Mouse (Mus musculus) myocyte (in vitro differentiated cells): ENCODE measurements around the gene Lrmda. TPM values are rescaled to one million over a fixed set of nuclear protein-coding genes. Genes with fewer than 3 reads are reported as not detected.
A peak's percentile ranks its signal among the peaks of the same experiment; 100 is the strongest.

Experiments
- H3K27me3 ChIP-seq: one replicate; pipeline ENCODE4 v1.6.1; 2011; ENCODE audit not compliant: control insufficient read depth, insufficient read depth, insufficient read length
- H3K36me3 ChIP-seq: one replicate; pipeline ENCODE4 v1.6.1; 2011; ENCODE audit not compliant: control insufficient read depth, insufficient read depth
- H3K4me2 ChIP-seq: one replicate; pipeline ENCODE4 v1.6.1; 2011; ENCODE audit warnings: low read depth, control low read depth
- H3K4me3 ChIP-seq: one replicate; pipeline ENCODE4 v1.5.1; 2011; ENCODE audit warnings: mild to moderate bottlenecking, control low read depth, moderate library complexity
- H3K79me2 ChIP-seq: one replicate; pipeline ENCODE4 v1.6.1; 2011; ENCODE audit not compliant: control insufficient read depth, insufficient read depth
- H3ac ChIP-seq: one replicate; pipeline ENCODE4 v1.6.1; 2011; ENCODE audit not compliant: control insufficient read depth, insufficient read length
- CEBPB ChIP-seq: IDR thresholded peaks from 2 replicates; pipeline ENCODE4 v1.6.1; 2011; ENCODE audit warnings: mild to moderate bottlenecking, moderate library complexity; ENCODE audit not compliant: poor library complexity, insufficient read depth, severe bottlenecking
- E2F4 ChIP-seq: IDR thresholded peaks from one replicate; pipeline ENCODE4 v1.6.1; 2011; ENCODE audit warnings: mild to moderate bottlenecking, control low read depth, moderate library complexity; ENCODE audit not compliant: insufficient read depth
- MAX ChIP-seq: IDR thresholded peaks from one replicate; pipeline ENCODE4 v1.6.1; 2011; ENCODE audit warnings: low read depth, mild to moderate bottlenecking, control low read depth
- MYOD1 ChIP-seq, 3 experiments: IDR thresholded peaks; one replicate each; pipeline ENCODE4 v1.6.1; 2011; ENCODE audit warnings: control low read depth in 2 of 3, low read depth in 2 of 3, mild to moderate bottlenecking in 2 of 3, moderate library complexity in 1 of 3; ENCODE audit not compliant: insufficient read length in 2 of 3, control insufficient read depth in 1 of 3
- MYOG ChIP-seq, 3 experiments: IDR thresholded peaks; one replicate each; pipeline ENCODE4 v1.6.1; 2011; ENCODE audit warnings: control low read depth in 2 of 3, low read depth in 2 of 3, mild to moderate bottlenecking in 2 of 3; ENCODE audit not compliant: insufficient read length in 2 of 3, control insufficient read depth in 1 of 3, insufficient read depth in 1 of 3
- POLR2A ChIP-seq: IDR thresholded peaks from one replicate; pipeline ENCODE4 v1.6.1; 2011; ENCODE audit warnings: low read depth, mild to moderate bottlenecking, control low read depth, moderate library complexity; ENCODE audit not compliant: insufficient read length
- POLR2AphosphoS2 ChIP-seq: IDR thresholded peaks from one replicate; pipeline ENCODE4 v1.6.1; 2011; ENCODE audit warnings: low read depth, control low read depth; ENCODE audit not compliant: insufficient read length
- REST ChIP-seq: IDR thresholded peaks from one replicate; pipeline ENCODE4 v1.6.1; 2011; ENCODE audit warnings: mild to moderate bottlenecking, control low read depth, moderate library complexity; ENCODE audit not compliant: insufficient read depth, insufficient read length
- SRF ChIP-seq: IDR thresholded peaks from one replicate; pipeline ENCODE4 v1.6.1; 2011; ENCODE audit warnings: low read depth; ENCODE audit not compliant: control insufficient read depth, insufficient read length
- TCF12 ChIP-seq: IDR thresholded peaks from one replicate; pipeline ENCODE4 v1.6.1; 2011; ENCODE audit warnings: mild to moderate bottlenecking, control low read depth; ENCODE audit not compliant: poor library complexity, insufficient read depth, severe bottlenecking
- TCF3 ChIP-seq: IDR thresholded peaks from one replicate; pipeline ENCODE4 v1.6.1; 2011; ENCODE audit warnings: low read depth, control low read depth; ENCODE audit not compliant: insufficient read length
- USF1 ChIP-seq: IDR thresholded peaks from one replicate; pipeline ENCODE4 v1.6.1; 2011; ENCODE audit warnings: low read depth, mild to moderate bottlenecking, control low read depth, moderate library complexity
- polyA plus RNA-seq: library from polyadenylated mRNA; unstranded; fragments of >200 nt; fragmentation: generic; extraction: Trizol; gene quantifications from one replicate; pipeline ENCODE4 v1.2.1, GENCODE M21; 2012; ENCODE audit warnings: missing spikeins

Gene Lrmda
- polyA plus RNA-seq, 1 experiment: 1.9 TPM

DNA sequence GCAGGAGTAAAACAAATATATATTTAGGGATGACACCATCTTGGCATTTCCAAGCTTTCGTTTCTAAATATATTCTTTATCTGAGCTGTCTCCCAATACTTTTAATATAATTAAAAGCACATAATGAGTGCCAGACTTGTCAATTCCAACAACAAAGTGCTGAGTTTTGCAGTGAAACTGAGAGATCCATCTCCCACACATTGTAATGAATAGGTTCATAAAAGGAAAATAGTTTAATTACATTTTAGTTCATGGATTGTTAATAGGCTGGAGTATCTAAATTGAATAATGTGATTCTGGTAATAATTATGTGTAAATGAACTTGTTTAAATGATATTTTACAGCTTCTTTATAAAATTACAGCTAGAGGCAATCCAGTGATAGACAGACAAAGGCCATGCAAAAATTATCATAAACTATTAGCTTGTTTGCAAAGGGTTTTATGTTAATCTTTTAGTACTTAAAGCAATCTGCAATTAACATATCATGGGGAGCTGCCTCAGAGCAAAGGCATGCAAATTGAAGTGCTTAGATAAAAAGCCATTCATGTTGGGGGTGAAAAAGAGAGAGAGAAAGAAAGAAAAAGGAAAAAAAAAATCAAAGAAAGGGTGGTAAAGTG, 725.9 kb downstream of the Lrmda start:
- TF ChIP-seq SRF (no peak), MYOG (IDR thresholded peaks at IDR 0.05; ENCODE audit: control insufficient read depth in 1 of 3, insufficient read depth in 1 of 3, insufficient read length in 2 of 3, low read depth in 2 of 3) (no peak), POLR2A (no peak), CEBPB (no peak), MAX (no peak), TCF12 (no peak), MYOD1 (IDR thresholded peaks at IDR 0.05; ENCODE audit: control insufficient read depth in 1 of 3, insufficient read length in 2 of 3, low read depth in 2 of 3) (no peak), USF1 (no peak), TCF3 (no peak)
- Histone ChIP-seq H3K4me3 (no peak overlapping the region), H3ac (no peak overlapping the region), H3K27me3 (no peaks in the 10 kb centered on the region), H3K4me2 (no peak overlapping the region), H3K79me2 (no peaks in the 10 kb centered on the region), H3K36me3 (no peaks in the 10 kb centered on the region)

DNA sequence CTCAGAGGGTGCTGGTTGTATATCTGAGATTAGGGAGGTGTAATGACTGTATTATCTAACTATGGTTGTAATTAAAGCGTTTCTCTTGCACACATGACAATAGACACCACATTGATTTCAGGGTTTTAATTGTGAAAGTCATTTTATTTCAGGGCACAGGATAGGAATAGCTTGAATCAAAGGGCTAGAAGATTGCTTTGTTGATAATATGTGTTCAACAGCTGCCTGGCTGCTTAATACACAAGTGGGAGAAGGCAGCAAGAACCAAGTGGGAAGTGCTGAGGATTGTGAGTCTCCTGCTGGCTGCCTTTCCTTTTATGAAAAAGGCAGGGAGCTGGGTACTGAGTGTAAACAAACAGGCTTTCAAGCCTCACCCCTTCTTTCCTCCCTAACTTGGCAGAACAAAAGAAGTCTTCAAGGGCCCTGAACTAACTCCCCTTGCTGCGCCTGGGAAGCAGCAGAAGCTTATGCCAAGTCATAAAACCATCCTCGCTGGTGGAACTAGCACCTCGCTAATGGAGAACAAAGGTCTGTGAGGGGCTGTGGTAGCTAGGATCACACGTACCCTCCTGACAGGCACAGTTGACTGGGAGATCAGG, 726.5 kb downstream of the Lrmda start:
- H3K4me3 ChIP-seq: no peak overlapping the region
- H3ac ChIP-seq: no peak overlapping the region
- H3K27me3 ChIP-seq: no peaks in the 10 kb centered on the region
- no peak overlapping the region for H3K4me2 ChIP-seq
- no peaks in the 10 kb centered on the region for H3K79me2 ChIP-seq
- TF ChIP-seq E2F4 (no peak), MYOG (IDR thresholded peaks at IDR 0.05; ENCODE audit: control insufficient read depth in 1 of 3, insufficient read depth in 1 of 3, insufficient read length in 2 of 3, low read depth in 2 of 3) (peak in 1 of 3 experiments; percentile 23)
- H3K36me3 ChIP-seq: no peaks in the 10 kb centered on the region

DNA sequence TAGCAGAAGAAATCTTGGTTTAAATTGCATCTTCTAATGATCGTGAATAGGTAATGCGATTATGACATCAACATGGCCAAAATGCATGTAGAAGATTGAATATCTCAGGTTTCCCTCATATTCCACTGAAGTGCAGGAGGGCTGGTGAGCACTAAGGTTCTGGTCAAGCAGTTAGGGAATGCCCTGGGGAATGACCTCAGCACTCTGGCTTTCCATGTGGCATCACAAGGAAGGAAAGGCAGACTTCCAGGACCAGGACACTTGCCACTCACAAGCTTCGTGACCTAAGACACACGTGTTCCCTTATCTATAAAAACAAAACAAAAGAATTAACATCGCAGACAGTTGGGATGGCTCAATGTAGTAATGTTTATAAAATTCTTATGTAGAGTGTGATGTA, 728.3 kb downstream of the Lrmda start:
- no peaks in the 10 kb centered on the region for H3K36me3 ChIP-seq
- no peak for TF ChIP-seq POLR2A
- TF ChIP-seq E2F4: no peak
- TF ChIP-seq USF1: no peak
- TF ChIP-seq MYOG (IDR thresholded peaks at IDR 0.05; ENCODE audit: control insufficient read depth in 1 of 3, insufficient read depth in 1 of 3, insufficient read length in 2 of 3, low read depth in 2 of 3): no peak
- TF ChIP-seq POLR2AphosphoS2: no peak
- no peak for TF ChIP-seq MAX
- no peak for TF ChIP-seq TCF12
- TF ChIP-seq TCF3: no peak
- TF ChIP-seq REST: no peak
- no peak overlapping the region for H3K4me2 ChIP-seq
- no peaks in the 10 kb centered on the region for H3K27me3 ChIP-seq
- no peaks in the 10 kb centered on the region for H3K79me2 ChIP-seq
- no peak overlapping the region for H3K4me3 ChIP-seq
- no peak overlapping the region for H3ac ChIP-seq

DNA sequence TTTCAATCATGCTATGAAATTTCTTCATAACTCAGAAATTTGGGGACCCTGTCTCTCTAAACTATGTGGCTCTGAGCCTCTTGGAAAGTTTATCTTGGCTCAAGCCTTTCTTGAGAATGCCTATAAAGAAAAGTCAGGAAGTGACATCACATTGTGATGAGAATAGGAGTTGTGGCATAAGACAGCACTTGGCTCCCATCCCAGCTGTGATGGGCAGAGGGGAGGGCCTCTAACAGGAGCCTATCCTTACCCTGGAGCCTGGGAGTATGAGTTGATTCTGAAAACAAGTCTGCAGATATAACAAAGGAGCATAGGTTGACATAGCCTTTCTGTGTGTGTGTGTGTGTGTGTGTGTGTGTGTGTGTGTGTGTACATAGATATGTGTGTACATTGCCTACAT, 730.9 kb downstream of the Lrmda start:
- Histone ChIP-seq H3K4me2 (no peak overlapping the region), H3K79me2 (no peaks in the 10 kb centered on the region), H3K36me3 (no peaks in the 10 kb centered on the region), H3ac (no peak overlapping the region), H3K27me3 (no peaks in the 10 kb centered on the region), H3K4me3 (no peak overlapping the region)
- TF ChIP-seq TCF12 (no peak), POLR2A (no peak), REST (no peak), USF1 (no peak), MAX (no peak), SRF (no peak), E2F4 (no peak), POLR2AphosphoS2 (no peak), MYOD1 (IDR thresholded peaks at IDR 0.05; ENCODE audit: control insufficient read depth in 1 of 3, insufficient read length in 2 of 3, low read depth in 2 of 3) (no peak)

DNA sequence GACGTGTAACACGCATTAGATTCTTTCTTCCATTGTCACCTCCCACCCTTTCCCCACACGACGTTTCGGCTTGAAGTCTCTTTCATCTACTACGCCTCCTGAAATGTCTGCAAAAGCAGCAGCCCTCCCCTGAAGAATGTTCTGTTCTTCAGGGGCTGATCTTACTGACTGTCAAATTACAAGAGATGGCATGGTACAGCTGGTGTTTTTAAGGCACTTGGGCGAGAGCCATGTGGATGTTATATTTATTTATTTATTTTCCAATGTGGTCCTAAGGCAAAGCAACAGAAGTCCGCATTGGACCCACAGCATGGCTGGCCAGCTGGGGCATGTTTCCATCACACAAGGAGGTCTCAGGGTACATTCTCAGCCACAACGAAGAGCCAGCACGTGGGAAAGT, 731.8 kb downstream of the Lrmda start:
- Histone ChIP-seq H3K4me2 (no peak overlapping the region), H3K27me3 (no peaks in the 10 kb centered on the region), H3ac (no peak overlapping the region), H3K36me3 (no peaks in the 10 kb centered on the region), H3K79me2 (no peaks in the 10 kb centered on the region), H3K4me3 (no peak overlapping the region)
- TF ChIP-seq MAX (no peak), TCF3 (no peak), SRF (no peak), USF1 (no peak), POLR2A (no peak), MYOG (IDR thresholded peaks at IDR 0.05; ENCODE audit: control insufficient read depth in 1 of 3, insufficient read depth in 1 of 3, insufficient read length in 2 of 3, low read depth in 2 of 3) (no peak), CEBPB (no peak), E2F4 (no peak), TCF12 (no peak), MYOD1 (IDR thresholded peaks at IDR 0.05; ENCODE audit: control insufficient read depth in 1 of 3, insufficient read length in 2 of 3, low read depth in 2 of 3) (no peak), POLR2AphosphoS2 (no peak), REST (no peak)
